ENCODE assay signal across 5 mouse cellular contexts in genomic region chr7:126325576-126326273, GRCm38 (mm10). TPM values are rescaled to one million over a fixed set of nuclear protein-coding genes. Genes with fewer than 3 reads are reported as not detected.
DNase-seq lines count a peak whose midpoint lies in the region; ATAC-seq and TF ChIP-seq lines count a peak whose summit lies in the region.
"Not testable (repeated sequence)": the region's sequence is repeated elsewhere in the genome, so short reads cannot be mapped to it uniquely, and the experiment has no call there.

No protein-coding gene starts in this region.

- WGBS in kidney, embryonic 15.5 days, result 26% methylated on average over 9 of the region's 9 CpGs

- not testable (repeated sequence) for H3K9ac ChIP-seq in CH12.LX (ENCODE audit: insufficient read depth, low read depth); kidney, embryonic 15.5 days
- H3K9ac ChIP-seq in ES-Bruce4 (ENCODE audit: low read depth, poor library complexity, severe bottlenecking) (peak overlapping the region; percentile 84), ES-E14 (ENCODE audit: insufficient read depth, low read depth, low read length, poor library complexity, severe bottlenecking) (peak overlapping the region; percentile 77)

- not testable (repeated sequence) for TF ChIP-seq CTCF in CH12.LX (conservative IDR thresholded peaks at IDR 0.05 in 1 of 2, IDR thresholded peaks at IDR 0.05 in 1 of 2; ENCODE audit: low read depth in 2 of 2, low read length in 2 of 2); ES-Bruce4 (IDR thresholded peaks at IDR 0.05; ENCODE audit: low read depth, low read length)

- ATAC-seq in kidney, embryonic 15.5 days (replicated peaks; ENCODE audit: low FRiP score), result not testable (repeated sequence)

- TF ChIP-seq POLR2A in CH12.LX (IDR thresholded peaks at IDR 0.05; ENCODE audit: low read depth, low read length); ES-Bruce4 (IDR thresholded peaks at IDR 0.05; ENCODE audit: insufficient read depth, low read length): not testable (repeated sequence)

- not testable (repeated sequence) for H3K27ac ChIP-seq in CH12.LX (ENCODE audit: insufficient read depth, low read depth); kidney, embryonic 15.5 days
- peak overlapping the region; percentile 98 for H3K27ac ChIP-seq in ES-Bruce4 (ENCODE audit: insufficient read depth, low read length)
- peak overlapping the region; percentile 99 for H3K27ac ChIP-seq in ES-E14 (ENCODE audit: insufficient read depth, low read depth, low read length, poor library complexity, severe bottlenecking)

- H3K36me3 ChIP-seq in CH12.LX (replicated peaks in 1 of 2; ENCODE audit: control insufficient read depth in 1 of 2, insufficient read depth in 1 of 2, low read length in 1 of 2); ES-Bruce4 (ENCODE audit: control insufficient read depth, insufficient read depth, low read length, poor library complexity, severe bottlenecking); ES-E14 (ENCODE audit: control insufficient read depth, insufficient read depth, low read length, poor library complexity, severe bottlenecking); kidney, embryonic 15.5 days: not testable (repeated sequence)

- not testable (repeated sequence) for H3K27me3 ChIP-seq in CH12.LX (replicated peaks); ES-Bruce4 (ENCODE audit: control insufficient read depth, insufficient read depth, low read length, poor library complexity, severe bottlenecking)
- peaks cover 26% of the 10 kb centered on the region for H3K27me3 ChIP-seq in kidney, embryonic 15.5 days

- not testable (repeated sequence) for H3K4me3 ChIP-seq in CH12.LX (replicated peaks in 1 of 3; ENCODE audit: low read depth in 2 of 3, low read length in 2 of 3, poor library complexity in 1 of 3); kidney, embryonic 15.5 days (replicated peaks)
- H3K4me3 ChIP-seq in ES-Bruce4 (ENCODE audit: low read depth, low read length), result peak overlapping the region; percentile 60
- H3K4me3 ChIP-seq in ES-E14 (ENCODE audit: insufficient read depth in 1 of 2, low read depth in 1 of 2, low read length in 2 of 2, poor library complexity in 1 of 2, severe bottlenecking in 1 of 2), result peak overlapping the region; percentile 38 to 61

- H3K4me2 ChIP-seq in CH12.LX (ENCODE audit: insufficient read depth, low read depth, poor library complexity, severe bottlenecking), result peak overlapping the region; percentile 25
- 0 out of 2 replicates have a peak overlapping the region, but pooled peaks have one; percentile 4 for H3K4me2 ChIP-seq in kidney, embryonic 15.5 days

- H3K4me1 ChIP-seq in CH12.LX (ENCODE audit: control insufficient read depth in 1 of 2, insufficient read depth in 2 of 2) (peaks cover 7 to 16% of the 10 kb centered on the region in 2 experiments), ES-E14 (ENCODE audit: control insufficient read depth in 2 of 2, insufficient read depth in 2 of 2, low read length in 2 of 2, poor library complexity in 1 of 2) (peaks cover 9 to 14% of the 10 kb centered on the region in 2 experiments)
- not testable (repeated sequence) for H3K4me1 ChIP-seq in ES-Bruce4 (ENCODE audit: control insufficient read depth, insufficient read depth, low read length); kidney, embryonic 15.5 days

- H3K79me2 ChIP-seq in CH12.LX (replicated peaks; ENCODE audit: control insufficient read depth, extremely low read depth, insufficient read depth, poor library complexity, severe bottlenecking), result not testable (repeated sequence)

- TF ChIP-seq EP300 in CH12.LX (IDR thresholded peaks at IDR 0.05; ENCODE audit: low read length); ES-Bruce4 (IDR thresholded peaks at IDR 0.05; ENCODE audit: insufficient read depth, low read depth, low read length): not testable (repeated sequence)

- not testable (repeated sequence) for DNase-seq in CH12.LX (ENCODE audit: extremely low read depth); ES-E14 (ENCODE audit: low read depth, low spot score)
- DNase-seq in ZHBTc4 (ENCODE audit: low read depth, low spot score), result peak; percentile 74

- H3K9me3 ChIP-seq in CH12.LX (replicated peaks; ENCODE audit: low read length); ES-Bruce4 (replicated peaks; ENCODE audit: control insufficient read depth, insufficient read depth, low read length, poor library complexity, severe bottlenecking); ES-E14 (ENCODE audit: control insufficient read depth, insufficient read depth, low read depth, low read length); kidney, embryonic 15.5 days (replicated peaks): not testable (repeated sequence)

- dilution Hi-C loops in CH12.LX (cut with MboI; ENCODE audit: extremely low pct_ligation_motif_present, extremely low pct_unique_long_range_greater_than_20kb, low sequenced_read_pairs), result not testable (repeated sequence)

- TF ChIP-seq RAD21 in CH12.LX (IDR thresholded peaks at IDR 0.05; ENCODE audit: low read depth, low read length), result not testable (repeated sequence)

- in situ Hi-C loops in CH12.LX (cut with MboI; ENCODE audit: low pct_ligation_motif_present, low pct_unique_long_range_greater_than_20kb, low sequenced_read_pairs); ES-E14 (cut with MboI; ENCODE audit: low sequenced_read_pairs in 2 of 2, unreplicated experiment in 2 of 2): not testable (repeated sequence)

TF ChIP-seq in ES-E14, 5 proteins besides CTCF, POLR2A, EP300 and RAD21:
- peak; percentile 51; the same call in 1 of the 2 replicates for TF ChIP-seq CHD2 (IDR thresholded peaks at IDR 0.05; ENCODE audit: low read depth, low read length)

RNA-seq across cellular contexts. Expression of gene Lat, which starts 43.6 kb away (rescaled TPM):
- total RNA-seq in CH12.LX (2012; rRNA removed), result 0.42 TPM in 2 replicates
- total RNA-seq in CH12.LX (2014; rRNA removed), result 0.55 TPM in 1 of 2 replicates, not detected in the other
- 1.1 and 1.2 TPM in 2 replicates for polyA plus RNA-seq in CH12.LX (2012; ENCODE audit: insufficient read length, low read depth)
- polyA plus RNA-seq in ES-Bruce4 (2011; ENCODE audit: insufficient read depth, insufficient read length, low read depth, missing spikeins), result 3.0 and 4.2 TPM in 2 replicates
- 8.0 and 14.8 TPM in 2 replicates for total RNA-seq in ES-E14 (2012; rRNA removed)
- 2.3 and 3.0 TPM in 2 replicates for polyA plus RNA-seq in kidney, embryonic 15.5 days (2015; fragmentation: Nextera tagmentation; extraction: Ambion mirVana)

RNA-seq across cellular contexts. Expression of gene Spns1, which starts 51.5 kb away (rescaled TPM):
- 38.4 and 42.6 TPM in 2 replicates for total RNA-seq in CH12.LX (2012; rRNA removed)
- total RNA-seq in CH12.LX (2014; rRNA removed), result 36.4 and 45.3 TPM in 2 replicates
- 37.8 and 61.7 TPM in 2 replicates for polyA plus RNA-seq in CH12.LX (2012; ENCODE audit: insufficient read length, low read depth)
- polyA plus RNA-seq in ES-Bruce4 (2011; ENCODE audit: insufficient read depth, insufficient read length, low read depth, missing spikeins), result 52.3 and 62.0 TPM in 2 replicates
- total RNA-seq in ES-E14 (2012; rRNA removed), result 238 and 481 TPM in 2 replicates
- polyA plus RNA-seq in kidney, embryonic 15.5 days (2015; fragmentation: Nextera tagmentation; extraction: Ambion mirVana), result 58.9 and 70.8 TPM in 2 replicates

RNA-seq across cellular contexts. Expression of gene Sbk1, which starts 53.3 kb away (rescaled TPM):
- total RNA-seq in CH12.LX (2012; rRNA removed), result 4.5 and 4.7 TPM in 2 replicates
- total RNA-seq in CH12.LX (2014; rRNA removed), result 1.6 and 2.1 TPM in 2 replicates
- 3.4 and 4.2 TPM in 2 replicates for polyA plus RNA-seq in CH12.LX (2012; ENCODE audit: insufficient read length, low read depth)
- polyA plus RNA-seq in ES-Bruce4 (2011; ENCODE audit: insufficient read depth, insufficient read length, low read depth, missing spikeins), result 24.7 TPM in 2 replicates
- total RNA-seq in ES-E14 (2012; rRNA removed), result 18.6 and 34.6 TPM in 2 replicates
- 31.5 and 33.1 TPM in 2 replicates for polyA plus RNA-seq in kidney, embryonic 15.5 days (2015; fragmentation: Nextera tagmentation; extraction: Ambion mirVana)
